Mouse (Mus musculus) ES-E14 (cell line): ENCODE measurements around the gene P2rx1.

ENCODE experiments used
- HCFC1 ChIP-seq: IDR thresholded peaks from 2 replicates; pipeline ENCODE4 v1.6.1; 2012; ENCODE audit warnings: low read length, inconsistent platforms, borderline replicate concordance; ENCODE audit not compliant: insufficient read depth
- MAFK ChIP-seq: IDR thresholded peaks from 2 replicates; pipeline ENCODE4 v1.6.1; 2014; ENCODE audit warnings: mild to moderate bottlenecking, low read depth, low read length, inconsistent platforms; ENCODE audit not compliant: insufficient read depth
- ZC3H11A ChIP-seq: IDR thresholded peaks from 2 replicates; pipeline ENCODE4 v1.6.1; 2012; ENCODE audit warnings: low read depth, mild to moderate bottlenecking, inconsistent platforms, low read length, borderline replicate concordance
- ZNF384 ChIP-seq: IDR thresholded peaks from 2 replicates; pipeline ENCODE4 v1.6.1; 2012; ENCODE audit warnings: low read depth, low read length, inconsistent platforms

GRCm38 (mm10) chr11:73024236-73024904 lies 25.5 kb downstream of the P2rx1 start:
- no peak for TF ChIP-seq ZNF384
- no peak for TF ChIP-seq HCFC1
- TF ChIP-seq MAFK = no peak
- TF ChIP-seq ZC3H11A = no peak
